Mouse (Mus musculus) heart, adult 2 months (tissue): ENCODE measurements at regions not wholly inside any gene's neighbourhood (a gene's known extent, or its start where the extent isn't known, plus 50 kb on each side); places are given as distances from the start of the nearest gene placed in this dataset.

ENCODE experiments used
- CTCF ChIP-seq: fragments of 200-600 bp; IDR thresholded peaks from 2 replicates; pipeline ENCODE4 v1.8.1; 2022; ENCODE audit warnings: antibody characterized with exemption, mild to moderate bottlenecking, moderate library complexity
- EP300 ChIP-seq: fragments of 200-500 bp; IDR thresholded peaks from 2 replicates; pipeline ENCODE4 v1.6.1; 2011; ENCODE audit warnings: low read depth, low read length, control low read depth; ENCODE audit not compliant: insufficient read depth

- TF ChIP-seq CTCF (no peak), EP300 (no peak)
Measured at GRCm38 (mm10) chr6:51709340-51710067, 185.8 kb downstream of the Snx10 start.
